Mouse (Mus musculus) CD4-positive naive resting alpha-beta T cell, adult 76 days (primary cell): ENCODE measurements around the gene Sltm. TPM values are rescaled to one million over a fixed set of nuclear protein-coding genes. Genes with fewer than 3 reads are reported as not detected.

Source experiments
- total RNA-seq: library from RNA; stranded (reverse); gene quantifications from one replicate; pipeline ENCODE4 v1.2.4, GENCODE M21; 2023

Gene Sltm
- 135 TPM for total RNA-seq

DNA sequence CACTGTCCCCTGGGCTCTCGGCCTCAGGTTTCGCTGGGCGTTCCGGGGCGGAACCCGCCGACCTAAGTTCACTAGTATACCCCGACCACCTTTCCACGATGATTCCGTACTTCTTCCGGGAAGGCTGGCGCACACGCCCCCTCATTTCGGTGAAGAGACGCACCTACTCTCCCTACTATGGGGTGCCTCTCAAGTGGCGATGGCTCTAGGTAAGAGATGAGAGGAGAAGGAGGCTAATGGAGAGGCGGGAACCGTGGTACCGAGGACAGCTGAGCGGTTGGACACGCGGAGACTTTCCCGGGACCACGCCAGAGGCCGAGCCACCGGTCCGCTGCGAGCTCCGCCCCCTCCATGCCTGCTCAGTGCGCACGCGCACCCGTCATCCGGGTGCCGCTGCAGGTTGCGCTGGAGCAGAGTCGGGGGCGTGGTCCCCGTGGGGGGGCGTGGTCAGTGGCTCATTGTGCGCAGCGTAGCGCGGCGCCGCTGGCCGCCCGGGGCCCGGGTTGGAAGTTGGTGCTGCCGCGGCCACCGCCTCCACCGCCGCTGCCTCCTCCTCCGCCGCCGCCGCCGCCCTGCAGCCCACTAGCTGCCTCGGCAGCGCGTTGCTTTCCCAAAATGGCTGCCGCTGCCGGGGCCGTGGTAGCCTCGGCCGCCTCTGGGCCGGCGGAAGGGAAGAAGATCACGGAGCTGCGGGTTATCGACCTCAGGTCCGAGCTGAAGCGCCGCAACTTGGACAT lies at the start of gene Sltm:
Gene Sltm (plus strand): TSS at position 450 of the 737 bp plus-strand sequence.

DNA sequence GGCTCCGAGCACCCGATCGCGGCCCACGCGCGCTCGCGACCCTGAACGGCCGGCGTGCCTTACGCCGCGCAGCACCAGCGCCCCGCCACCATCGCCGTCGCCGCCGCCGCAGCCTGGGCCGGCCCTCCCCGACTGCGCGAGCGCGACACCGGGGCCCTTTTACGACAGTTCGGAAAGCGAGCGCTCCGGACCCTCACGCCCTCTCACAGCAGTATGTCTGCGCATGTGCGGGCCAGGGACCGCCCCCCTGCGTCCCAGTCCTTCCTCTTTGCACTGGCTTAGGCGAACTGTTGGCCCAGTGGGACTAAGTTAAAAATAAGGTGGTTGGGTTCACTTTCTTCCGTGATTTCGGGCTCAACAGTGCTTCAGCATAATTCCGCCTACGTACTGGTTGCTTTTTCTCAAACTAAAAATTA lies 38.9 kb upstream of the Sltm start, which contains the start of gene Rnf111:
Gene Rnf111 (minus strand): TSS at position 100 of the 416 bp plus-strand sequence.

Other genes starting within 250 kb of the Sltm start
- 2.1 TPM for gene Ccnb2, start 121.2 kb upstream of the Sltm start, total RNA-seq
- gene Rnf111, start 39.0 kb upstream of the Sltm start, total RNA-seq = 64.1 TPM
- gene Gm10642, start 113.5 kb downstream of the Sltm start, total RNA-seq = 2.1 TPM
- 28.8 TPM for gene Mindy2, start 114.4 kb downstream of the Sltm start, total RNA-seq
- 56.6 TPM for gene Adam10, start 136.2 kb downstream of the Sltm start, total RNA-seq